Mouse (Mus musculus) erythroblast, embryonic 14.5 days (primary cell): ENCODE data around the gene Rpl6. TPM values are rescaled to one million over a fixed set of nuclear protein-coding genes. Genes with fewer than 3 reads are reported as not detected.
"Not testable (repeated sequence)": the region's sequence is repeated elsewhere in the genome, so short reads cannot be mapped to it uniquely, and the experiment has no call there.

ENCODE experiments used
- H3K27me3 ChIP-seq: 2 replicates; pipeline ENCODE4 v1.6.1; 2012; ENCODE audit warnings: inconsistent platforms; ENCODE audit not compliant: control insufficient read depth
- H3K36me3 ChIP-seq: 2 replicates; pipeline ENCODE4 v1.6.1; 2012; ENCODE audit warnings: mild to moderate bottlenecking, inconsistent platforms; ENCODE audit not compliant: control insufficient read depth
- H3K4me1 ChIP-seq: 2 replicates; pipeline ENCODE4 v1.6.1; 2012; ENCODE audit warnings: inconsistent platforms; ENCODE audit not compliant: control insufficient read depth
- H3K4me3 ChIP-seq: replicated peaks from 2 replicates; pipeline ENCODE3; 2012; ENCODE audit warnings: moderate library complexity, mild to moderate bottlenecking, inconsistent platforms
- H3K9me3 ChIP-seq: 2 replicates; pipeline ENCODE4 v1.6.1; 2012; ENCODE audit warnings: low read length, inconsistent platforms, mixed read lengths; ENCODE audit not compliant: control insufficient read depth
- GATA1 ChIP-seq: IDR thresholded peaks from 2 replicates; pipeline ENCODE4 v1.6.1; 2012; ENCODE audit warnings: low read length, inconsistent platforms, mixed read lengths
- TAL1 ChIP-seq: IDR thresholded peaks from 3 replicates; pipeline ENCODE4 v1.6.1; 2012; ENCODE audit warnings: low read length, inconsistent platforms, mixed read lengths
- polyA plus RNA-seq: library from polyadenylated mRNA; stranded (reverse); fragments of >175 nt; gene quantifications from 2 replicates; pipeline ENCODE4 v1.2.3, GENCODE M21; 2012

Gene Rpl6
- polyA plus RNA-seq, 1 experiment, result 24.9 TPM

GRCm38 (mm10) chr5:121206540-121206939, 2.3 kb downstream of the Rpl6 start:
- H3K4me1 ChIP-seq, result peaks cover 52% of the 10 kb centered on the region

GRCm38 (mm10) chr5:121206984-121207383, 2.7 kb downstream of the Rpl6 start:
- Histone ChIP-seq H3K9me3 (peaks cover 1% of the 10 kb centered on the region; the same call in 1 of the 2 replicates), H3K36me3 (peaks cover 70% of the 10 kb centered on the region), H3K4me3 (peak overlapping the region; percentile 97), H3K27me3 (no peaks in the 10 kb centered on the region), H3K4me1 (peaks cover 48% of the 10 kb centered on the region)
- TF ChIP-seq TAL1, result no peak
- no peak for TF ChIP-seq GATA1

More at GRCm38 (mm10) chr5:121206540-121206939, 2.3 kb downstream of the Rpl6 start:
- peak overlapping the region; percentile 97 for H3K4me3 ChIP-seq
- TF ChIP-seq GATA1 (no peak), TAL1 (no peak)
- no peaks in the 10 kb centered on the region for H3K27me3 ChIP-seq
- no peaks in the 10 kb centered on the region for H3K9me3 ChIP-seq
- H3K36me3 ChIP-seq, result peaks cover 66% of the 10 kb centered on the region

GRCm38 (mm10) chr5:121209755-121210600, 5.7 kb downstream of the Rpl6 start:
- Histone ChIP-seq H3K27me3 (no peaks in the 10 kb centered on the region), H3K36me3 (peaks cover 89% of the 10 kb centered on the region), H3K4me1 (peaks cover 42% of the 10 kb centered on the region), H3K4me3 (no peak overlapping the region), H3K9me3 (peaks cover 5% of the 10 kb centered on the region; the same call in 1 of the 2 replicates)
- no peak for TF ChIP-seq TAL1
- TF ChIP-seq GATA1, result no peak

GRCm38 (mm10) chr5:121210601-121210924, 6.3 kb downstream of the Rpl6 start:
- Histone ChIP-seq H3K4me1 (peaks cover 46% of the 10 kb centered on the region), H3K27me3 (no peaks in the 10 kb centered on the region), H3K9me3 (peaks cover 5% of the 10 kb centered on the region; the same call in 1 of the 2 replicates), H3K4me3 (no peak overlapping the region), H3K36me3 (peaks cover 87% of the 10 kb centered on the region)
- no peak for TF ChIP-seq GATA1

GRCm38 (mm10) chr5:121212108-121212507, 7.8 kb downstream of the Rpl6 start:
- Histone ChIP-seq H3K4me1 (peaks cover 45% of the 10 kb centered on the region), H3K9me3 (peaks cover 5% of the 10 kb centered on the region; the same call in 1 of the 2 replicates), H3K27me3 (no peaks in the 10 kb centered on the region), H3K36me3 (peaks cover 72% of the 10 kb centered on the region), H3K4me3 (no peak overlapping the region)
- no peak for TF ChIP-seq TAL1
- TF ChIP-seq GATA1, result no peak

GRCm38 (mm10) chr5:121214707-121215106, 10.4 kb downstream of the Rpl6 start:
- peaks cover 56% of the 10 kb centered on the region for H3K36me3 ChIP-seq
- H3K27me3 ChIP-seq, result no peaks in the 10 kb centered on the region
- no peak overlapping the region for H3K4me3 ChIP-seq
- peaks cover 52% of the 10 kb centered on the region for H3K4me1 ChIP-seq
- TF ChIP-seq TAL1, result no peak
- TF ChIP-seq GATA1, result no peak
- H3K9me3 ChIP-seq, result peaks cover 5% of the 10 kb centered on the region; the same call in 1 of the 2 replicates

GRCm38 (mm10) chr5:121215380-121216125, 11.3 kb downstream of the Rpl6 start:
- H3K4me1 ChIP-seq, result peaks cover 55% of the 10 kb centered on the region
- H3K9me3 ChIP-seq, result peaks cover 5% of the 10 kb centered on the region; the same call in 1 of the 2 replicates
- H3K36me3 ChIP-seq, result peaks cover 47% of the 10 kb centered on the region
- no peaks in the 10 kb centered on the region for H3K27me3 ChIP-seq
- H3K4me3 ChIP-seq, result peak overlapping the region; percentile 38
- TF ChIP-seq TAL1 (no peak), GATA1 (no peak)

- H3K9me3 ChIP-seq, result peaks cover 5% of the 10 kb centered on the region; the same call in 1 of the 2 replicates
- peaks cover 55% of the 10 kb centered on the region for H3K4me1 ChIP-seq
- H3K27me3 ChIP-seq, result no peaks in the 10 kb centered on the region
- H3K4me3 ChIP-seq, result peak overlapping the region; percentile 38
- H3K36me3 ChIP-seq, result peaks cover 42% of the 10 kb centered on the region
- TF ChIP-seq TAL1 (peak; percentile 97), GATA1 (peak; percentile 98)
These were observed 11.8 kb downstream of the Rpl6 start for GRCm38 (mm10) chr5:121216126-121216446.

GRCm38 (mm10) chr5:121216584-121217312, 12.5 kb downstream of the Rpl6 start:
- H3K27me3 ChIP-seq, H3K9me3 ChIP-seq: not testable (repeated sequence)
- Histone ChIP-seq H3K4me3 (peak overlapping the region; percentile 38), H3K4me1 (peaks cover 55% of the 10 kb centered on the region), H3K36me3 (peaks cover 41% of the 10 kb centered on the region)
